Comparison of ENCODE assay signal across 12 mouse cellular contexts in the genomic region with DNA sequence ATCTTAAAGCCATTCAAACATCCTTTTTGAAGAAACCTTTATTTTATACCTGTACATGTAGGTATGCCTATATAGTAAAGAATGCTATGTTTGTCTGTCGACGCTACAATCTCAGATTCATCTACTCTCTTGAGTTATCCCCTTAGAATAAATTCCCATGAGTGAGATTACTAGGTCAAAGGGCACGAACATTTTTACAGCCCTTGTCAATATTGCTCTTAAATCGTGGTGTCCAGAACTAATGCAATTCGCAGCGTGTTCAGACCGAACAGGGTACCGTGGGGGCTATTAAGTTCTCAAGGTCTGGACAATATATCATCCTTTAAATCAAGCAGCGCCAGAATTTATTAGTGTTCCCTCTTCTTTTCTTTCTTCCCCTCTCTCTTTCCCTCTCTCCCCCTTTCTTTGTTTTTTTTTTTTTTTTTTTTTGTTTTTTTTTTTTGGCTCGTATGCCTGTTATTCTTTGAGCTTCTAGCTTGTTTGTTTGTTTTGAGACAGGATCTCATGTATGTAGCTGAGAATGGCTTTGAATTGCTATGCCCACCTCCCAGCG. TPM values are rescaled to one million over a fixed set of nuclear protein-coding genes. Genes with fewer than 3 reads are reported as not detected.
DNase-seq lines count a peak whose midpoint lies in the region; ATAC-seq and TF ChIP-seq lines count a peak whose summit lies in the region.
"Had no signal": no experiment of that assay in that cellular context is flagged by ENCODE, and none has a peak within 500 bp of the region (broad histone marks: within the 10 kb centered on the region; RNA-seq: fewer than 3 reads in every experiment).

No protein-coding gene starts in this region.

- no peak for TF ChIP-seq CTCF in kidney, postnatal 0 days (IDR thresholded peaks at IDR 0.05; ENCODE audit: low read depth)

- no peaks in the 10 kb centered on the region for H3K4me1 ChIP-seq in forebrain, embryonic 14.5 days (ENCODE audit: control insufficient read depth, insufficient read depth, low read length)
- no peaks in the 10 kb centered on the region for H3K4me1 ChIP-seq in forebrain, embryonic 13.5 days
- no peaks in the 10 kb centered on the region; the same call in 1 of the 2 replicates for H3K4me1 ChIP-seq in kidney, postnatal 0 days (replicated peaks; ENCODE audit: insufficient read depth, low read length)
- no peaks in the 10 kb centered on the region; the same call in 1 of the 2 replicates for H3K4me1 ChIP-seq in embryonic facial prominence, embryonic 13.5 days
- no peaks in the 10 kb centered on the region; the same call in none of the 2 replicates for H3K4me1 ChIP-seq in liver, embryonic 16.5 days (ENCODE audit: control insufficient read depth, low read depth, low read length)

- WGBS in forebrain, embryonic 14.5 days, result 72% methylated on average over 11 of the region's 11 CpGs
- WGBS in forebrain, embryonic 13.5 days, result 75% methylated on average over 11 of the region's 11 CpGs
- 25% methylated on average over 11 of the region's 11 CpGs for WGBS in kidney, postnatal 0 days
- WGBS in embryonic facial prominence, embryonic 13.5 days, result 61% methylated on average over 11 of the region's 11 CpGs
- WGBS in liver, embryonic 16.5 days (ENCODE audit: insufficient replicate concordance), result 63% methylated on average over 11 of the region's 11 CpGs

- H3K9ac ChIP-seq in forebrain, embryonic 14.5 days (ENCODE audit: low read length), result no peak overlapping the region
- H3K9ac ChIP-seq in forebrain, embryonic 13.5 days, result no peak overlapping the region
- H3K9ac ChIP-seq in kidney, postnatal 0 days (ENCODE audit: low read depth, low read length), result no peak overlapping the region
- no peak overlapping the region for H3K9ac ChIP-seq in embryonic facial prominence, embryonic 13.5 days
- H3K9ac ChIP-seq in liver, embryonic 16.5 days (ENCODE audit: low read depth, low read length), result no peak overlapping the region

- H3K36me3 ChIP-seq in forebrain, embryonic 14.5 days (ENCODE audit: control insufficient read depth, insufficient read depth, low read length), result no peaks in the 10 kb centered on the region
- H3K36me3 ChIP-seq in forebrain, embryonic 13.5 days (ENCODE audit: poor library complexity, severe bottlenecking), result no peaks in the 10 kb centered on the region
- H3K36me3 ChIP-seq in kidney, postnatal 0 days (ENCODE audit: insufficient read depth, low read length), result no peaks in the 10 kb centered on the region
- no peaks in the 10 kb centered on the region for H3K36me3 ChIP-seq in embryonic facial prominence, embryonic 13.5 days
- H3K36me3 ChIP-seq in liver, embryonic 16.5 days (ENCODE audit: control insufficient read depth, insufficient read depth), result no peaks in the 10 kb centered on the region

- H3K4me2 ChIP-seq in forebrain, embryonic 14.5 days (ENCODE audit: low read length), result peak overlapping the region; percentile 4; the same call in 1 of the 2 replicates
- H3K4me2 ChIP-seq in forebrain, embryonic 13.5 days, result no peak overlapping the region
- H3K4me2 ChIP-seq in kidney, postnatal 0 days (ENCODE audit: low read length), result peak overlapping the region; percentile 36
- peak overlapping the region; percentile 30 for H3K4me2 ChIP-seq in embryonic facial prominence, embryonic 13.5 days
- peak overlapping the region; percentile 49; the same call in 1 of the 2 replicates for H3K4me2 ChIP-seq in liver, embryonic 16.5 days (ENCODE audit: low read depth, low read length)

- H3K27ac ChIP-seq in forebrain, embryonic 14.5 days (ENCODE audit: low read depth, low read length), result no peak overlapping the region
- no peak overlapping the region for H3K27ac ChIP-seq in forebrain, embryonic 13.5 days
- H3K27ac ChIP-seq in kidney, postnatal 0 days, result no peak overlapping the region
- no peak overlapping the region for H3K27ac ChIP-seq in embryonic facial prominence, embryonic 13.5 days
- H3K27ac ChIP-seq in liver, embryonic 16.5 days (ENCODE audit: low read length), result no peak overlapping the region

- H3K27me3 ChIP-seq in forebrain, embryonic 14.5 days (replicated peaks; ENCODE audit: control insufficient read depth, insufficient read depth, low read length), result no peaks in the 10 kb centered on the region
- no peaks in the 10 kb centered on the region for H3K27me3 ChIP-seq in forebrain, embryonic 13.5 days
- no peaks in the 10 kb centered on the region for H3K27me3 ChIP-seq in kidney, postnatal 0 days (ENCODE audit: insufficient read depth, low read length)
- no peaks in the 10 kb centered on the region for H3K27me3 ChIP-seq in embryonic facial prominence, embryonic 13.5 days
- H3K27me3 ChIP-seq in liver, embryonic 16.5 days (ENCODE audit: control insufficient read depth, insufficient read depth, low read depth, low read length), result no peaks in the 10 kb centered on the region

- H3K9me3 ChIP-seq in forebrain, embryonic 14.5 days (replicated peaks; ENCODE audit: control insufficient read depth, low read length), result no peaks in the 10 kb centered on the region
- H3K9me3 ChIP-seq in forebrain, embryonic 13.5 days (replicated peaks), result no peaks in the 10 kb centered on the region
- no peaks in the 10 kb centered on the region for H3K9me3 ChIP-seq in kidney, postnatal 0 days (replicated peaks; ENCODE audit: low read length)
- no peaks in the 10 kb centered on the region for H3K9me3 ChIP-seq in embryonic facial prominence, embryonic 13.5 days
- no peaks in the 10 kb centered on the region for H3K9me3 ChIP-seq in liver, embryonic 16.5 days (replicated peaks; ENCODE audit: control insufficient read depth, low read length)

- ATAC-seq in forebrain, embryonic 14.5 days, result no peak
- no peak for ATAC-seq in forebrain, embryonic 13.5 days
- ATAC-seq in kidney, postnatal 0 days (replicated peaks; ENCODE audit: low FRiP score, low read depth), result no peak
- ATAC-seq in embryonic facial prominence, embryonic 13.5 days (ENCODE audit: insufficient number of reproducible peaks, insufficient read depth, low FRiP score, low TSS enrichment, low read depth), result no peak
- ATAC-seq in liver, embryonic 16.5 days (ENCODE audit: low read depth), result no peak

- DNase-seq in forebrain, embryonic 14.5 days (ENCODE audit: low spot score), result no peak
- DNase-seq in kidney, postnatal 0 days (ENCODE audit: low spot score), result no peak
- DNase-seq in kidney, postnatal 25 days, result no peak
- DNase-seq in right cerebral cortex, postnatal 36 days (ENCODE audit: low spot score in 2 of 2), result no peak
- DNase-seq in cerebellum, adult 9-10 months, result no peak
- DNase-seq: B cell, adult 2 months; gastrocnemius, postnatal 14 days; right cerebral cortex, postnatal 14 days had no signal

- H3K4me3 ChIP-seq in forebrain, embryonic 14.5 days (ENCODE audit: low read depth, low read length), result no peak overlapping the region
- H3K4me3 ChIP-seq in forebrain, embryonic 13.5 days, result no peak overlapping the region
- no peak overlapping the region for H3K4me3 ChIP-seq in kidney, postnatal 0 days (replicated peaks; ENCODE audit: low read depth, low read length)
- no peak overlapping the region for H3K4me3 ChIP-seq in embryonic facial prominence, embryonic 13.5 days
- no peak overlapping the region for H3K4me3 ChIP-seq in liver, embryonic 16.5 days (ENCODE audit: low read depth, low read length)

RNA-seq across cellular contexts. Expression of a gene that starts 12.8 kb away (rescaled TPM):
- 38.6 and 39.0 TPM in 2 replicates for polyA plus RNA-seq in forebrain, embryonic 14.5 days (2014; fragmentation: Nextera tagmentation; extraction: Ambion mirVana)
- polyA plus RNA-seq in forebrain, embryonic 13.5 days (2015; fragmentation: Nextera tagmentation; extraction: Ambion mirVana), result 44.6 and 46.2 TPM in 2 replicates
- 33.5 and 34.6 TPM in 2 replicates for polyA plus RNA-seq in kidney, postnatal 0 days (2015; fragmentation: Nextera tagmentation; extraction: Ambion mirVana)
- polyA plus RNA-seq in embryonic facial prominence, embryonic 13.5 days (2015; fragmentation: Nextera tagmentation; extraction: Ambion mirVana), result 44.1 and 51.0 TPM in 2 replicates
- 5.5 and 6.0 TPM in 2 replicates for polyA plus RNA-seq in liver, embryonic 16.5 days (2015; fragmentation: Nextera tagmentation; extraction: Ambion mirVana)

RNA-seq across cellular contexts. Expression of a gene that starts 19.9 kb away (rescaled TPM):
- polyA plus RNA-seq in forebrain, embryonic 14.5 days (2014; fragmentation: Nextera tagmentation; extraction: Ambion mirVana), result 0.14 and 0.36 TPM in 2 replicates
- polyA plus RNA-seq in forebrain, embryonic 13.5 days (2015; fragmentation: Nextera tagmentation; extraction: Ambion mirVana), result 0.25 and 0.84 TPM in 2 replicates
- polyA plus RNA-seq in kidney, postnatal 0 days (2015; fragmentation: Nextera tagmentation; extraction: Ambion mirVana), result 8.8 TPM in 2 replicates
- polyA plus RNA-seq in embryonic facial prominence, embryonic 13.5 days (2015; fragmentation: Nextera tagmentation; extraction: Ambion mirVana), result 0.44 and 0.52 TPM in 2 replicates
- polyA plus RNA-seq in liver, embryonic 16.5 days (2015; fragmentation: Nextera tagmentation; extraction: Ambion mirVana), result 18.5 and 19.2 TPM in 2 replicates

RNA-seq across cellular contexts. Expression of a gene that starts 25.3 kb away (rescaled TPM):
- polyA plus RNA-seq in forebrain, embryonic 14.5 days (2014; fragmentation: Nextera tagmentation; extraction: Ambion mirVana), result not detected in 2 replicates
- polyA plus RNA-seq in forebrain, embryonic 13.5 days (2015; fragmentation: Nextera tagmentation; extraction: Ambion mirVana), result 0.39 TPM in 1 of 2 replicates, not detected in the other
- 1.3 TPM in 2 replicates for polyA plus RNA-seq in kidney, postnatal 0 days (2015; fragmentation: Nextera tagmentation; extraction: Ambion mirVana)
- polyA plus RNA-seq in embryonic facial prominence, embryonic 13.5 days (2015; fragmentation: Nextera tagmentation; extraction: Ambion mirVana), result 0.22 TPM in 1 of 2 replicates, not detected in the other
- not detected in 2 replicates for polyA plus RNA-seq in liver, embryonic 16.5 days (2015; fragmentation: Nextera tagmentation; extraction: Ambion mirVana)
- polyA plus RNA-seq: limb, embryonic 11.5 days had no signal

RNA-seq across cellular contexts. Expression of a gene that starts 38.5 kb away (rescaled TPM):
- polyA plus RNA-seq in forebrain, embryonic 14.5 days (2014; fragmentation: Nextera tagmentation; extraction: Ambion mirVana), result 11.0 and 13.6 TPM in 2 replicates
- polyA plus RNA-seq in forebrain, embryonic 13.5 days (2015; fragmentation: Nextera tagmentation; extraction: Ambion mirVana), result 37.8 and 38.6 TPM in 2 replicates
- 11.4 and 11.5 TPM in 2 replicates for polyA plus RNA-seq in kidney, postnatal 0 days (2015; fragmentation: Nextera tagmentation; extraction: Ambion mirVana)
- polyA plus RNA-seq in embryonic facial prominence, embryonic 13.5 days (2015; fragmentation: Nextera tagmentation; extraction: Ambion mirVana), result 30.9 and 41.1 TPM in 2 replicates
- 13.3 and 15.2 TPM in 2 replicates for polyA plus RNA-seq in liver, embryonic 16.5 days (2015; fragmentation: Nextera tagmentation; extraction: Ambion mirVana)

RNA-seq across cellular contexts. Expression of a gene that starts 57.9 kb away (rescaled TPM):
- polyA plus RNA-seq in forebrain, embryonic 14.5 days (2014; fragmentation: Nextera tagmentation; extraction: Ambion mirVana), result 0.84 and 1.0 TPM in 2 replicates
- polyA plus RNA-seq in forebrain, embryonic 13.5 days (2015; fragmentation: Nextera tagmentation; extraction: Ambion mirVana), result 0.94 and 1.6 TPM in 2 replicates
- 0.26 and 0.82 TPM in 2 replicates for polyA plus RNA-seq in kidney, postnatal 0 days (2015; fragmentation: Nextera tagmentation; extraction: Ambion mirVana)
- 1.8 and 7.1 TPM in 2 replicates for polyA plus RNA-seq in embryonic facial prominence, embryonic 13.5 days (2015; fragmentation: Nextera tagmentation; extraction: Ambion mirVana)
- polyA plus RNA-seq in liver, embryonic 16.5 days (2015; fragmentation: Nextera tagmentation; extraction: Ambion mirVana), result 0.86 and 1.1 TPM in 2 replicates
